In the genomic region with DNA sequence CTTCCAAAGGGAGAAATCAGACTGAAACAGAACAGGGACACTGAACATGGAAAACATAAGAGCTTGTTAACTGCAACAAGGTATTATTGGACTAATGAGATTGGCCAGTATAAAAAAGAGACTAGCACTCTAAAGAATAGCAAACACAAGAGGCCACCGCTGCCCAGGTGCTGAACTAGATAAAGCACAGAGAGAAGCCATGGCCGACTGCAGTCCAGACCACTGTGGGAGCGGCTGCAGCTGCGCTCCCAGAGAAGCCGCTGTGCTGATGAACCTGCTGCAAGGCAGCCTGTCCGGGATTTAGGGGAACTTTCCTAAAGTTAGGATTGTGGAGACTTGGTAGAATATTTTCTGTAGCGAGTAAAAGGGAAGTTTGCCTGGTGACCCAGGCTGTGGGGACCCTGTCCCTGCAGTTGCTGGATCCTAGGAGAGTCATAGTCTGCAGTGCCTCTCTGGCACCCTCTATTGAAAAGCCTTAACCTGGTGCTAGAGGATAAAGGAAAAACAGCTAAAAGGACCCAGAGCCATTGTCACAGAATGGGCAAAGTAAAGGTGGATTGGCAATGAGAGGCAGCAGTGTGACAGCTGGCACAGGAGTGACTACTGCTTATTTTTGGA, we compare ENCODE assay signal across 9 mouse cellular contexts. TPM values are rescaled to one million over a fixed set of nuclear protein-coding genes. Genes with fewer than 3 reads are reported as not detected.
DNase-seq lines count a peak whose midpoint lies in the region; ATAC-seq and TF ChIP-seq lines count a peak whose summit lies in the region.
"Had no signal": no experiment of that assay in that cellular context is flagged by ENCODE, and none has a peak within 500 bp of the region (broad histone marks: within the 10 kb centered on the region; RNA-seq: fewer than 3 reads in every experiment).

No protein-coding gene starts in this region.

- no peak overlapping the region for H3K4me3 ChIP-seq in intestine, postnatal 0 days (ENCODE audit: low read depth, low read length)
- H3K4me3 ChIP-seq in neural tube, embryonic 15.5 days (replicated peaks) = no peak overlapping the region
- H3K4me3 ChIP-seq: embryonic facial prominence, embryonic 13.5 days had no signal

- H3K9ac ChIP-seq in intestine, postnatal 0 days (ENCODE audit: low read depth, low read length) = no peak overlapping the region
- H3K9ac ChIP-seq in neural tube, embryonic 15.5 days (replicated peaks) = no peak overlapping the region
- H3K9ac ChIP-seq: embryonic facial prominence, embryonic 13.5 days had no signal

- intact Hi-C loops in left cerebral cortex, postnatal 10 days (cut with DNase I) = no loop called here
- intact Hi-C loops in left cerebral cortex, postnatal 36 days (cut with DNase I) = no loop called here

- H3K27me3 ChIP-seq in intestine, postnatal 0 days (replicated peaks; ENCODE audit: control insufficient read depth, insufficient read depth, low read length) = peaks cover 4% of the 10 kb centered on the region; the same call in 1 of the 2 replicates
- H3K27me3 ChIP-seq in neural tube, embryonic 15.5 days (replicated peaks) = no peaks in the 10 kb centered on the region
- H3K27me3 ChIP-seq: embryonic facial prominence, embryonic 13.5 days had no signal

- peak; percentile 74 for TF ChIP-seq CTCF in intestine, postnatal 0 days (IDR thresholded peaks at IDR 0.05; ENCODE audit: low read depth)

- no peaks in the 10 kb centered on the region for H3K4me1 ChIP-seq in intestine, postnatal 0 days (replicated peaks; ENCODE audit: control insufficient read depth, insufficient read depth, low read length)
- peaks cover 28% of the 10 kb centered on the region for H3K4me1 ChIP-seq in neural tube, embryonic 15.5 days

- no peaks in the 10 kb centered on the region for H3K9me3 ChIP-seq in intestine, postnatal 0 days (ENCODE audit: control insufficient read depth)
- H3K9me3 ChIP-seq in neural tube, embryonic 15.5 days (replicated peaks) = no peaks in the 10 kb centered on the region
- H3K9me3 ChIP-seq: embryonic facial prominence, embryonic 13.5 days had no signal

- no peak overlapping the region for H3K27ac ChIP-seq in intestine, postnatal 0 days (ENCODE audit: low read depth, low read length)
- H3K27ac ChIP-seq in neural tube, embryonic 15.5 days (replicated peaks) = no peak overlapping the region
- H3K27ac ChIP-seq: embryonic facial prominence, embryonic 13.5 days had no signal

- peak; percentile 19 to 73 for DNase-seq in adrenal gland, adult (ENCODE audit: inconsistent age in 2 of 2, low spot score in 1 of 2)
- no peak for DNase-seq in adrenal gland, adult 8-10 months
- peak; percentile 24 to 42 for DNase-seq in left cerebral cortex, postnatal 10 days (ENCODE audit: extremely low spot score in 1 of 2, low spot score in 2 of 2)
- DNase-seq in left cerebral cortex, postnatal 36 days (ENCODE audit: low spot score in 2 of 2) = no peak
- peak; percentile 1 for DNase-seq in c-Kit-positive CD71-positive TER-119-positive erythroid progenitor cells, embryonic 14.5 days (ENCODE audit: low spot score)
- peak; percentile 59 for DNase-seq in mesoderm, embryonic 11.5 days (ENCODE audit: low read depth, low spot score)

- no peak for ATAC-seq in intestine, postnatal 0 days
- ATAC-seq in neural tube, embryonic 15.5 days (ENCODE audit: low FRiP score) = no peak

- 36% methylated on average over 7 of the region's 7 CpGs for WGBS in intestine, postnatal 0 days
- WGBS in neural tube, embryonic 15.5 days = 61% methylated on average over 7 of the region's 7 CpGs

- no peaks in the 10 kb centered on the region for H3K36me3 ChIP-seq in intestine, postnatal 0 days (ENCODE audit: control insufficient read depth, insufficient read depth)
- H3K36me3 ChIP-seq in neural tube, embryonic 15.5 days = no peaks in the 10 kb centered on the region
- H3K36me3 ChIP-seq: embryonic facial prominence, embryonic 13.5 days had no signal

- 0 out of 2 replicates have a peak overlapping the region, but pooled peaks have one; percentile 13 for H3K4me2 ChIP-seq in intestine, postnatal 0 days (replicated peaks; ENCODE audit: low read depth)
- no peak overlapping the region for H3K4me2 ChIP-seq in neural tube, embryonic 15.5 days
- H3K4me2 ChIP-seq: embryonic facial prominence, embryonic 13.5 days had no signal

RNA-seq across cellular contexts. Expression of a gene that starts 57.7 kb away (rescaled TPM):
- total RNA-seq in adrenal gland, adult 8-10 months (2022) = 10 to 100 TPM; 38.4 to 69.9 (median 49.7) TPM
- total RNA-seq in left cerebral cortex, postnatal 10 days (2021) = 100 to 1,000 TPM; 217 to 243 TPM
- total RNA-seq in left cerebral cortex, postnatal 36 days (2021) = 100 to 1,000 TPM; 209 to 233 TPM
- polyA plus RNA-seq in intestine, postnatal 0 days (2015; fragmentation: Nextera tagmentation; extraction: Ambion mirVana) = 20.1 and 20.9 TPM in 2 replicates
- polyA plus RNA-seq in neural tube, embryonic 15.5 days (2015; fragmentation: Nextera tagmentation; extraction: Ambion mirVana) = 146 and 157 TPM in 2 replicates

Comparison
In these comparisons a context has a peak if more than half of its experiments do, and no peak if none do; other contexts are left out.
1. DNase-seq: peak in adrenal gland, adult (2 of 2), left cerebral cortex, postnatal 10 days (2 of 2), c-Kit-positive CD71-positive TER-119-positive erythroid progenitor cells, embryonic 14.5 days (single experiment) and mesoderm, embryonic 11.5 days (single experiment); none in adrenal gland, adult 8-10 months (single experiment) and left cerebral cortex, postnatal 36 days (0 of 2).